Mouse (Mus musculus) megakaryocyte, adult 5-6 weeks (primary cell): ENCODE data around the gene Tat. TPM values are rescaled to one million over a fixed set of nuclear protein-coding genes. Genes with fewer than 3 reads are reported as not detected.

Source experiments
- ATAC-seq: 2 replicates; pipeline ENCODE4 v1.8.0; 2016; ENCODE audit warnings: mild to moderate bottlenecking, inconsistent platforms; ENCODE audit not compliant: poor library complexity, severe bottlenecking
- total RNA-seq, 2 experiments: library from RNA; stranded (forward) in 1 of 2; stranded (reverse) in 1 of 2; fragments of 153-499, 151-499 nt in 1 of 2; fragments of 221-1000, 200-1000 nt in 1 of 2; gene quantifications; 2 replicates each; pipeline versions ENCODE4 v1.2.3 to v1.2.4; 2015 to 2017

The Tat gene
- not detected in 2 replicates for total RNA-seq (2015)
- total RNA-seq (2017), result not detected in 2 replicates

GRCm38 (mm10) chr8:109990224-109990623 is at the start of gene Tat:
TSS of gene Tat (plus strand) at chr8:109990437.
- ATAC-seq, result no peak

DNA sequence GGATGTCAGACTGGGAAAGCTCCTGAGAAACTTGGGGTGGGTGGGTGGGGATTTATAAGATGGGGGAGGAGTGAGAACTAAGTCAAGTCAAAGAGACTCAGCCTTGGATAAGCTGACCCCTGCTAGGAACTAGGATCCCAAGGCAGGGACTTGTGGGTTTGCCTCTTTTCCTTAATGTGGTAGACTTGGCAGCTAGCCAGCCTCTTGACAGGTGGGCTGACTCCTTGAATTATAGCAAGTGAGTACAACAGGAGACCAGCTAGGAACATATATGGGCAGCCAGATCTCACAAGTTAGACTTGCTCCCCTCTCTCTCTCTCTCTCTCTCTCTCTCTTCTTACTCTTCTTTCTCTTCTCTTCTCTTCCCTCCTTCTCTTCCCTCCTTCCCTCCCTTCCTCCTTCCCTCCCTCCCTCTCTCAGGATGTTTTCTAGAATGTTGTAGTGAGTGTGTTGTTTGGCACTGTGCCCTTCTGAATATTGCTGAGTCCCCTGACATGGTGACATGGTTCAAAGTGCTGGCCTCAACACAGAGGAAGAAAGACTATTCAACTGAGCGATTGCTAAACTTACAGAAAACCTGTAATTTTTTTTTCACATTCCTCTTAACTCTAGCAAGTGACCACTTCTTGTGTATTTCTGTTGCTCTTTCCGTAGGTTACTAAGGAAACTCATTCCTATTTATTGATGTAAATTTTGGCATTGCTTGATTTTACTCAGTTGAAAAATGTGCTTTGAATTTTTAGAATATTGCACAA is 48.5 kb upstream of the Tat start:
- no peak for ATAC-seq

GRCm38 (mm10) chr8:109945153-109945632 is 45.0 kb upstream of the Tat start:
- ATAC-seq, result no peak

GRCm38 (mm10) chr8:109945694-109946093 is 44.5 kb upstream of the Tat start:
- no peak for ATAC-seq

DNA sequence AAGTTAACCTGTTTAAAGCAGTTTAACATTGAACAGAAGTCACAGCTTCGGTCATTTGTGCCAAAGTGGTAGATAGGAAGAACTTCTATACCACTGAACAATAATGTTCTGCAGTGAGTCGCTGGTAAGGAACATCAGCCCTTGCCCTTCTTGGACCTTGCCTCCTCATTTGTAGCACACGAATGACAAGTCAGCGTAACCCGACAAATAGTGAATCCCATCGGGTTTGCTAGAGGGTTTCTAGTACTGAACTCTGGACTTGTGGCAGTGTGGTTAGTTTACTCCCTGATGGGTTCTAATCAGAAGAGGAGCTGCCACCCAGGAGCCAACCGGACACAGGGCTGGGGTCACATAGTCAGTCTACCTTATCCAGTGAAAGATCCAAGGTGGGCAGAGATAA is 44.0 kb upstream of the Tat start:
- ATAC-seq, result no peak

GRCm38 (mm10) chr8:109947447-109948284 is 42.6 kb upstream of the Tat start:
- 0 out of 2 replicates have a peak, but pooled peaks have one; percentile 30 for ATAC-seq

DNA sequence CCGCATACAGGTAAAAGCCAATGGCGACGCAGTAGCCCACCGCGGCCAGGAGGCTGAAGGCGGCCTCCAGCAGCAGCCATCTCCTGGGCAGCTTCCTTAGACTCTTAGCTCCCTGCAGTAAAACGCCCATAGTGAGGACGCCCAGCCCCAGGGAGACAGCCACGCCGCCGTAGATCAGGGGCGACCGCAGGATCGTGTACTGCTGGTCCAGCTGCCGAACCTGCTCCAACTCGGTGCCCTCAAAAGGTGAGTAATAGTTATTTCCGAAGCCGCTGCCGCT is 42.0 kb upstream of the Tat start:
- ATAC-seq, result no peak

DNA sequence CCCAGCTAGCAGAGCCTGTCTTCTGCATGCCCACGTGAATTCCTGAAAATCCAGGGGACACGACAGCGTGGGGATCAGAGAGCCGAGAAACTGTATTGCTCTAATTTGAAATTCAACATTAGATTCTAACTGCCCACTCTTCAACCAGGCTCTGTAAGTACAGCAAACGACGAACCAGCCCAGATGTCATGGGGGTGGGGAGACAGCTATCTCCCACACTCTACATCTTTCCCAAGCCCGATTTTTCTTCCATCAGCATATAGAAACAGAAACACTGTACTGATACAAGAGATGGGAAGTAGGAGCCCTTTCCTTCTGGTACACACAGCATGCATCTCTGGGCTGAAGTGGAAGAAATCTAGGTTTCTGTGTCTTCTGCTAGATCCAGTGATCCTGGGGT is 38.1 kb upstream of the Tat start:
- ATAC-seq, result no peak

- no peak for ATAC-seq
These were observed 35.7 kb upstream of the Tat start for GRCm38 (mm10) chr8:109954486-109954948.

GRCm38 (mm10) chr8:109957167-109958028 is 32.8 kb upstream of the Tat start:
- ATAC-seq, result no peak

- ATAC-seq, result no peak
These were observed 32.1 kb upstream of the Tat start for GRCm38 (mm10) chr8:109958036-109958655.

DNA sequence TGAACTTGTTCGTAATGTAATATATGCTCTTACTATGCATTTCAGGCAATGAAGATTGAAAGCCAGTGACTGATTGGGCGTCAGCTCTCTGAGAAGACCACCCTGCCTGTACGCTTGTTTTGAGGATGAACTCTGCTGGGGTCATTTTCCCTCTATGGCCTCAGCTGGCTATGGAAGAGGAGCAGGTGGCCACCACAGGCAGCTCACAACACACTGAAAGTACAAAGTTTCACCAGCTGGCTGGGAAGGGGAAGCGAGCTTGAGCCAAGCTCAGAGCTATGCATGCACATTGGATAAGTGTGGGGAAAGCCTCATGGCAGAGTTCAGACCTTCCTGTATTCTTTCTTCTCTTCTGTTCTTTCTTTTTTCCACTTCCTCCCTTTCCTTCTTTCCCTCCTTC is 31.1 kb upstream of the Tat start:
- ATAC-seq, result no peak

DNA sequence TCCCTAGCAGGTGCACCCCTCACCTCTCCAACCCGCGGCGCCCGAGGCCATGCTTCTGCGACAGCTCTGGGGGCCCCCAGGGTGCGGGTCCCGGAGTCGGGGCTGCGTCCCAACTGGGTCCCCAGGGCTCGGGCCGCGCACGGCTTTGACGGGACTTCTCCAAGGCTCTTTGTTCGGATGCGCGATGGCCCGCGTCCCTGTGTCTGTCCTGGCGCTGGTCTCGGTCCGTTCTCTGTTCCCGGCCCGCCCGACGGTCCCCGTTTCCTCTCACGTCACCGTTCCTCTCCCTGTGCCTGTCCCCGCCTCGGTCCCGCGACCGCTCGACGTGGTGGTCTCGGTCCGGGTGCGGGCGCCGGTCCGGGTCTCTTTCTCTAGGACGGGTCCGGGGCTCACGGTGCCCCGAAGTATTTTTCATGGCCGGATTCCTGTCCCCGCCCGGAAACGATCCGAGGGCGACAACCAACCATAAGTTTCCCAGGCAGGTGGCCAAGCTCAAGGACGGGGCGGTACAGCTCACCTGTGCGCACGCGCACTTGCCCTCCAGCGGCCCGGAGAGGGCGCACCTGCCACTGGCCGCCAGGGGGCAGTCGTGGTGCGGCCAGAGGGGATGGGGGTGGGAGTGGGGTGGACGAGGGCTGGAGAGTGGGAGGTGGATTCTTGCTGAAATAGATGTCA is 28.4 kb upstream of the Tat start, which contains the start of gene Marveld3:
Gene Marveld3 (minus strand): TSS at position 511 of the 675 bp plus-strand sequence.
- no peak for ATAC-seq

DNA sequence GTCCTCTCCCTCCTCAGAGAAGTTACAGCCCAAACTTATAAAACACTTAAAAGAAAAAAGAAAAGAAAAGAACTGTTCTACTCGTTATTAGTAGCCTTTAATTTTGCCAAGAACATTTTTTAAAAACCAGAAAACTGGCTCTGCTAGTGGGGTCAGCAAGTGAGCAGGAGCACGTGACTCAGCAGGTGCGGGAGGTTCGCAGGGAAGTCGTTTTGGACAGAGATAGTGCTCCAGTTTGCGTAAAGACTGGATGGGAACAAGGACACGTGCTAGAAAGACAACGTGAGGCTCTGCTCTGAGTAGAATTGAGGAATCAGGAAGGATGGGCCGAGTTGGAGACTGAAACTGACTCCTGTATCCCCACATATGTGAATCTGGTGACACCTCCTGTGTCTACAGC is 27.3 kb upstream of the Tat start:
- no peak for ATAC-seq

GRCm38 (mm10) chr8:109963421-109963820 is 26.8 kb upstream of the Tat start:
- ATAC-seq, result no peak

- ATAC-seq, result no peak
These were observed 26.1 kb upstream of the Tat start for GRCm38 (mm10) chr8:109964106-109964505.

DNA sequence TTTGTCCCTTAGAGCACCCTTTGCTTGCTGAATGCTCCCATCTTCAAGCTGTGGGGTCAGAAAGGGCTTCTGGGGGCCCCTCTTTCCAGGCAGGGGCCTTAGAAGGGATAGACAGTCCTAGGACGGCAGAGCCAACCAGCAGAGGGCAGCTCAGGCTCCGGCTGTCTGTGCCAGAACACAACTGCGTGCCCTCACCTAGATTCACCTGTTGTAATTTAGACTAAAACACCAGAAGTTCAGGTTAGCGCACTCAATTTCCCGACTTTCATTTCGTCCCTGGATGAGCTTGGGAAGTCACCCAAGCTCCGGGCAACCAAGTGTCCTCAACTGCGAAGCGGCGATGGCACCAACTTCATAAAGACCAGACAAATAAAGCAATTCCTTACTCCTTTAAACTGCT is 21.4 kb upstream of the Tat start:
- no peak for ATAC-seq

GRCm38 (mm10) chr8:109970323-109970722 is 19.9 kb upstream of the Tat start:
- ATAC-seq, result peak; percentile 71

DNA sequence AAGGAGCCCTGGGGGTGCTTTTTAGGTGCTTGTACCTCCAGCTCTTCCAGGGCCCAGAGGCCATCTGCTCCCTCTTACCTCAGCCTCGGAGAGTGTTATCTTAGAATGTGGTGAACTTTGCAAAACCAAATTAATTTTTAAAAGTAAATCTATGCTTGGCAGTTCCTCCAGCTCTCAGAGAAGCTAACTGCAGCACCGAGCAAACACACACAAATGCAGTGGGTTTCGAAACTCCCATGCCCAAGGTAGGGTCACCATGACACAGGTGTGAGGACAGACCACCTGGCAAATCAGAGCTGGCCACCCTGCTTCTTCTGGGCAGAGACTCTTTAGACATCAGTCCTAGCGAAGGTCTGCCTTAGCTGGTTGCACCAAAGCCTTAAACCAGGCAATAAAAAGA is 17.3 kb upstream of the Tat start:
- no peak for ATAC-seq

DNA sequence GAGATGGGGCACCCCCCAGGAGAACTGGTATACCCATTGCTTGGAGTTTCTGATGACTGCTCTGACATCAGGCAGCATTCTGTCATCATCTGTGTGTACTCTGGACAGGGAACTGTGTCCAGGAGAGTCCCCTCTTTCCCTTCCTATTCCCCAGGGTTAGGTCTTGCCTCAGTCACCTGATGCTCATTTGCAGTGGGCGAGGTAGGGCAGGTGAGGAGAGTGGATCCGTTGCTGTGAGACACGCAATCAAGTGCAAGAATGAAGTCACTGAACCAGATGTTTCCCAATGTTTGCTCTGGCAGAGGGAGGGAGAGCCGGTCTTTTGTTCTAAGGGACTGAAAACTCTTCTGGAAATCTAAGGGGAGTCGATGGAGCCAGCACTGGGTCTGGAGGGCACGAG is 10.9 kb upstream of the Tat start:
- no peak for ATAC-seq
